Mouse (Mus musculus) stomach, postnatal 0 days (tissue): ENCODE results near the gene Slc16a10.

Source experiments
- CTCF ChIP-seq: IDR thresholded peaks from 2 replicates; pipeline ENCODE4 v1.5.1; 2016; ENCODE audit warnings: antibody characterized with exemption, low read depth, mild to moderate bottlenecking, moderate library complexity
- EP300 ChIP-seq: optimal IDR thresholded peaks from 2 replicates; pipeline ENCODE3; 2016; ENCODE audit warnings: antibody characterized with exemption

GRCm38 (mm10) chr10:40185956-40186355 is 43.9 kb upstream of the Slc16a10 start:
- TF ChIP-seq EP300: no peak
- TF ChIP-seq CTCF: no peak
